Mouse (Mus musculus) granulocyte monocyte progenitor cell, adult 5-6 weeks (primary cell): ENCODE results near the gene Gipr. TPM values are rescaled to one million over a fixed set of nuclear protein-coding genes. Genes with fewer than 3 reads are reported as not detected.
A peak's percentile ranks its signal among the peaks of the same experiment; 100 is the strongest.
"Not testable (repeated sequence)": the region's sequence is repeated elsewhere in the genome, so short reads cannot be mapped to it uniquely, and the experiment has no call there.

Source experiments
- ATAC-seq: replicated peaks from 2 replicates; pipeline ENCODE4 v1.8.0; 2016; ENCODE audit warnings: mild to moderate bottlenecking, moderate TSS enrichment, inconsistent platforms; ENCODE audit not compliant: poor library complexity, severe bottlenecking
- total RNA-seq, 2 experiments: library from RNA; stranded (forward) in 1 of 2; stranded (reverse) in 1 of 2; fragments of 200-712, 200-1000 nt in 1 of 2; fragments of >200 nt in 1 of 2; fragmentation: Nextera tagmentation in 1 of 2; gene quantifications; 2 replicates each; pipeline ENCODE4 v1.2.3; 2014 to 2017

The Gipr gene
- total RNA-seq, 2 experiments from 2014 or later, result 0.26 TPM; not detected in 1

DNA sequence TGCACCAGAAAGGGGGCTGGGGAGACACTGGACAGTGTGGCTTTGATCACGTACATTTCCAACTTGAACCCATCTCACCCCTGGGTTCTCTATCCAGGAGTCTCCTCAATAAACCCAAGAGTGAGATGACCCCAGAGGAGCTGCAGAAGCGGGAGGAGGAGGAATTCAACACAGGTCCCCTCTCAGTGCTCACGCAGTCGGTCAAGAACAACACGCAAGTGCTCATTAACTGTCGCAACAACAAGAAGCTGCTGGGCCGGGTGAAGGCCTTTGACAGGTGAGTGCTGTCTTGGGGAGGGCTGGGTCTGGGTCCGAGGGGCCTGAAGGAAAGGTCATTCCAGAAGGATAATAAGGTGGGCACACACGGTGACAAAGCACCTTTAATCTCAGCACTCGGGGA is 14.8 kb downstream of the Gipr start:
- ATAC-seq, result not testable (repeated sequence)

GRCm38 (mm10) chr7:19149626-19150025 is 16.3 kb downstream of the Gipr start, which contains the start of gene Snrpd2:
Snrpd2 (plus strand) TSS chr7:19149722.
- ATAC-seq, result peak; percentile 82

DNA sequence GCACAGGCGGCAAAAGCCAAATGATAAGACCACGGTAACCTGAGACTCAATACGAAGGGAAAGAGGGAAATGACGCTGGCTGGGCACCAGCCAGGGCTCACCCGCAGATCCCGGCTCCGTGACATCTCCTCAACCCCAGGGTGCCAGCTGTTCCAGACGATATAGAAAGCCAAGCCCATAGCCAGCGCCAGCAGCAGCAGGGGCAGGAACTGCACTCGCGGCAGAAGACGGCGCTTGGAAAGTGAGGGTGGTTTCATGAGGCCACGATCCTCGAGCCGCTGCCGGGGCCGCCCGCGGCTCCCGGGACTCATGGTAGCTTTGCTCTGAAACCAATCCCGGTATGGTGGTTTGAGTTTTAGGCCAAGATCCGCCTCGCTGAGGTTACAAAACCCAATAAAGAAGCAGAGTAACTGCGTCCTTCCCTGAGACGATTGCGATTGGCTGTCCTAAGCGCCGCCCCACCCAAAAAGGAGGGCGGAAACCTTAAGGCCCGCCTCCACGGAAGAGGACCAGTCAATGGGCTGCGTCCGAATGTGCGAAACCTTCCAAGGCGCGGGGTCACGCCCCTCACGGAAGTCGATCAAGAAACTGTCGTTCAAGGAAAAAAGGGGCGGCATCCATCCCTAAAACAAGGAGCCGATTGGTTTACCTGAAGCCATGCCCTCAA is 16.9 kb downstream of the Gipr start, which contains the start of gene Qpctl:
Gene Qpctl, minus strand, starts transcription at position 417 of the 667 bp plus-strand sequence.
- peak; percentile 85 for ATAC-seq

GRCm38 (mm10) chr7:19148180-19148874 is 17.6 kb downstream of the Gipr start:
- ATAC-seq, result no peak

DNA sequence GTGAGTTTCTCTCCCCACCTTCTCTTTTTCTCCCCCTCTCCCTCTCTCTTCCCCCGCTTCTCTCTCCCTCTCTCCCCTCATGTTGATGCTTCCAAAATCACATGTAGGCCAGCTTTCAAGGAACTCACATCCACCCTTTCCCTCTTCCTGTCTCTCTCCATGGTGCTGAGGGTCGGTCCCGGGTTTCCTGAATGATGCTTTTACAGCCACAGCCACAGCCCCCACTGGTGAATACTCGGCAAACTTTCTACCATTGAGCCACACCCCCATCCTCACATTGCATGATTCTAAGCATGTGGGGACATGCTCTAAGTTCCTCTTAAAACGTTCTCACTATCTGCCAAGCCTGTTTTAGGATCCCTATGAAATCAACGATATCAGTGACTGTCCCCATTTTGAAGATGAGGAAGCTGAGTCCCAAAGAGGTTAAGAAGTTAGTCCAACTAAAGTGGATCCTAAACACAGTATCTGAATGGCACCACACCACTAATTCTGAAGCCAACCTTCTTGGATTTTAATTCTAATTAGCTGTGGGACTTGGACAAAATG is 18.4 kb downstream of the Gipr start:
- no peak for ATAC-seq

- no peak for ATAC-seq
Measured at GRCm38 (mm10) chr7:19146793-19147192, 19.1 kb downstream of the Gipr start.

- peak; percentile 53 for ATAC-seq
Measured at GRCm38 (mm10) chr7:19137380-19137779, 28.5 kb downstream of the Gipr start.

DNA sequence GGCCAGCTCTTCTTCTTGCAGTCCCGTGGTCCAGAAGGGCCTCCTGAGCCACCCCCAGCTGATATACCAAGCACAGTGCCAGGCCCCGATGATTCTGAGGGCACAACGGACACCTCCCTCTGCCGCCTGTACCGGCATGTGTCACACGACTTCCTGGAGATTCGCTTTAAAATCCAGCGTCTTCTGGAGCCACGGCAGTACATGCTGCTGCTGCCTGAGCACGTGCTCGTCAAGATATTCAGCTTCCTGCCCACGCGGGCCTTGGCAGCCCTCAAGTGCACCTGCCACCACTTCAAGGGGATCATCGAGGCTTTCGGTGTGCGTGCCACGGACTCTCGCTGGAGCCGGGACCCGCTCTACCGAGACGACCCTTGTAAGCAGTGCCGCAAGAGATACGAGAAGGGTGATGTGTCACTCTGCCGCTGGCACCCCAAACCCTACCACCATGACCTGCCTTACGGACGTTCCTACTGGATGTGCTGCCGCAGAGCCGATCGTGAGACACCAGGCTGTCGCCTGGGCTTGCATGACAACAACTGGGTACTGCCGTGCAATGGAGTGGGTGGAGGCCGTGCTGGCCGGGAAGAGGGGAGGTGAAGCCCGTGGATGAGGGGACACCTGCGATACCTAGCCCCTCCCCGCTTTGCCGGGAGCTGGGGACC is 29.1 kb downstream of the Gipr start:
- no peak for ATAC-seq

- no peak for ATAC-seq
Measured at GRCm38 (mm10) chr7:19136168-19136567, 29.8 kb downstream of the Gipr start.

- ATAC-seq, result peak; percentile 98
Measured at GRCm38 (mm10) chr7:19131324-19131848, 34.5 kb downstream of the Gipr start.

GRCm38 (mm10) chr7:19130657-19131056 is 35.3 kb downstream of the Gipr start:
- ATAC-seq, result peak; percentile 15; the same call in 1 of the 2 replicates

- no peak for ATAC-seq
Measured at GRCm38 (mm10) chr7:19129396-19129795, 36.5 kb downstream of the Gipr start.

- ATAC-seq, result no peak
Measured at GRCm38 (mm10) chr7:19127744-19128143, 38.2 kb downstream of the Gipr start.

DNA sequence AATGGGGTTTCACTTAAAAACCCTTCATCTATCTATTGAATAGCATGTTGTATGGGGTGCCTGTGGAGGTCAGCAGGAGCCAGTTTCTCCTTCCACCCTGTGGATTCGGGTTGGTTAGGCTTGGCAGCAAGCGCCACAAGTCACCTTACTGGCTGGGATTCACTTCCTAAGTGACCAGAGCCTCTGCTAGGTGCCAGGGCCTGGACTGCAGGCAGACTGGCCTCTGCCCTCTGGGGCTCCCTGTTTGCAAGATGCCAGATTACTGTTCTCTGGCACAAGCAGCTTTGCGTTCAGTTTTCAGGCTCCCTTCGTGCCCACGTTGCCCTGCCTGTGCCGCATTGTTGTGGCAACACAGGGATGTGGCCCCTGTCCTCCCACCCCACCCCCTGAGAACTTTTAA is 41.2 kb downstream of the Gipr start:
- ATAC-seq, result no peak

- no peak for ATAC-seq
Measured at GRCm38 (mm10) chr7:19121686-19122085, 44.2 kb downstream of the Gipr start.

DNA sequence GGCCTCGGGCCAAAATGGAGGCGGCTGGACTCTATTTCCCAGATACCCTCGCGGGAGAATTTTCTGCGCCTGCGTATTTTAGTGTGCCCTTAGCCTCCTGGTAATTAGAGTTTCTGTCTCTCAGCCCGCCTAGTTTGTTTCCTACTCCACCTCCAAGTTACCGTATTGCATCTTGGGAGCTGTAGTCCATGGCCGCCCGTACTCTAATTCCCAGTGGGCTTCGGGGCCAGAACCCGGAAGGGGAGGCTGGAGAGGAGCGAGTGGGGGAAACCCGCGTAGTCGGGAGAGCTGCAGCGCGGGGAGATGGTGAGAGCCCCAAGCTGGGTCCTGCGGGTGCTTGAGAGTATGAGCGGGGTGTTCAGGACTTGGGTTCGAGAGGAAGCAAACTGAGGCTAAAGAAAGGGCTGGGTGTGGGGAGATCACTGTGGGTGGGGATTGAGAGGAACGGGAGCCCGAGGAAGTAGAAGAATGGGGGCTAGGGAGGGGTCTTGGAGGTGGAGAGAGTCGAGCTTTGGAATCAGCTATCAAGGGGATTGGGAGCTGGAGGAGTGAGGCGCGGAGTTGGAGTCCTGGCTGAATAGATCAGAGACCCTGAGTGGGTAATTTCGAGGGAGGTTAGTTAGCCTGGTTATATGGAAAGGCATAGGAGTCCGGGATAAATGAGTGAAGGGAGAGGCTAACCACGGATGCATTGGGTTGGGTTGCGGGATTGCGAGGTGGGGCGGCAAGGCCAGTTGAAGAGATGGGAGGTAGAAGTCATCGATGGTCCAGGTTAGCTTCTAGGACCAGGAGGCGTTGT is 46.1 kb downstream of the Gipr start, which contains the start of gene Fbxo46:
Gene Fbxo46, plus strand, starts transcription at position 229 of the 799 bp plus-strand sequence.
- ATAC-seq, result peak; percentile 99

- ATAC-seq, result no peak
Measured at GRCm38 (mm10) chr7:19119083-19119482, 46.8 kb downstream of the Gipr start.

DNA sequence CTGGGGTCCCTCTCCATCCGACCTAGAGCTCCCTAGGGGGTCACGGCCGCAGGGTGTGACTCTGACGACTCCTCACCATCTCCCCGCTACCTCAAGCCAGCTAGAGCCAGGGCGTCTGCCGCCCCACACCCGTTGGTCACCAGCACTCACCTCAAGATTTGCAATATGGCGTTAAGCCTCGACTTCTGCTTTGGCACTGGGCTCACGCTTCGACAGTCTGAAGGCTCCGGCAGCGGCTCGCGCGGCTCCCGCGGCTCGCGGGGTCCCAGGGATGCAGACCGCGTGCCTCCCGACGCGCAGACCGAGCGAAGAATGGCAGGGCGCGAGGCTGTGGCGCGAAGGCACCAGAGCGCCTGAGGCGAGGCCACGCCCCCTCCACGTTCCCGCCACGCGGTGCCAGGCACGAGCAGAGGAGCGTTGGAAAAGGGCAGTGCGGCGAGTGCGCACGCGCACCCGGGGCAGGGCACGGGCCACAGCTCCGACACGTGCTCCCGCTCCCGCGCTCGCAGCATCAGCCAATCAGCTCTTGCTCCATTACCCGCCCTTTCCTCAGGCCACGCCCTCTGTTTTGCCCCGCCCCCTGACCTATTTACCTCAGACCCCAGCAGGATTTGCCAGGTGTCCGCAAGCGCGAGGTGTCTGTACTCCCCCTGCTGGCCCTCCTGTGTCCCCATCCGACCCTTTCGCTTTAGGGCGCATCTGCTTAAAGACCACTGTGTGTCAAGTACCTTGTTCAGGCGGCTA is 47.7 kb downstream of the Gipr start, which contains the start of gene Gm4969:
Gene Gm4969, minus strand, starts transcription at position 341 of the 744 bp plus-strand sequence.
- peak; percentile 21 for ATAC-seq

GRCm38 (mm10) chr7:19109565-19109964 is 56.4 kb downstream of the Gipr start:
- no peak; the same call in 1 of the 2 replicates for ATAC-seq
